Mouse (Mus musculus) kidney, adult 18-20 months (tissue): ENCODE data around the gene Aqp11.

ENCODE experiments used
- DNase-seq: peaks from one replicate; pipeline ENCODE4 v3.0.0; 2021

The Aqp11 gene

GRCm38 (mm10) chr7:97747176-97747707 is 9.2 kb upstream of the Aqp11 start:
- no peak for DNase-seq

- DNase-seq = peak; percentile 71
Measured at GRCm38 (mm10) chr7:97745299-97745698, 7.2 kb upstream of the Aqp11 start.

- DNase-seq = no peak
Measured at GRCm38 (mm10) chr7:97741756-97742291, 3.7 kb upstream of the Aqp11 start.

DNA sequence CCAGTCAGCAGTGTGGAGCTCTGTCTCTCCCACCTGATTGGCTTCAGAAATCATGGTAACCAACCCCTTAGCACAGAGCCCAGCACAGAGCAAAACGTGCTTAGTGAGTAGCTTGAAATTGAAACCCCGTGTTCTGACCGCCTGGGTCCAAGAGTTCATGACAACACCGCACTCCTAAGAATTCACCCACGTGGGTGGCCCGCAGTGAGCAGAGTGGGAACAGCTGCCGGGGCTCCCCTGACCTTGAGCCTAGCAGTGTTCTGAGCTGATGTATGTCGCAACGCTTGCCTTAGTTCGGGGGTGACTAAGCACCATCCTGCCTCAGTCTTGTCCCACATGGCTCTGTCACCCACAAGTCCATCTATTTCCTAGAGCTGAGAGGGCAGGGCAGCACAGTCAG is 2.9 kb upstream of the Aqp11 start:
- DNase-seq = no peak

DNA sequence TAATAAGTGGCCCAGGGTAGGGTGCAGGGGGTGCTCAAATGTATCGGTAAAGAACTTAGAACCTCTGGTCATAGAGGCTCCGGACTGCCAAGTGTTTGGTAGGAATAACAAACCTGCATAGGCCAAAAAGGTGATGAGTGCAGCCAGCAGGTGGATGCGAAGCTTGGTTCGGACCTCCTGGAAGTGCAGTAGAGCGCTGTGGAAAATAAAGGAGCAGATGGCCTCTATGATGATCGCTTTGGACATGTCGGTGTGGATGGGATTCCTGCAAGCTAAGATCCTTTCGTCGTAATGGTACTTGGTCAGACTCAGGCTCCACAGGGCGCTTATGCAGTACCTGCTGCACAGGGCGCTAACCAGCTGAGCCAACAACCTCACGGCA is 842 bp downstream of the Aqp11 start:
- no peak for DNase-seq

- peak; percentile 40 for DNase-seq
Measured at GRCm38 (mm10) chr7:97735886-97736420, 2.1 kb downstream of the Aqp11 start.

GRCm38 (mm10) chr7:97735021-97735420 is 3.1 kb downstream of the Aqp11 start:
- DNase-seq = peak; percentile 38

DNA sequence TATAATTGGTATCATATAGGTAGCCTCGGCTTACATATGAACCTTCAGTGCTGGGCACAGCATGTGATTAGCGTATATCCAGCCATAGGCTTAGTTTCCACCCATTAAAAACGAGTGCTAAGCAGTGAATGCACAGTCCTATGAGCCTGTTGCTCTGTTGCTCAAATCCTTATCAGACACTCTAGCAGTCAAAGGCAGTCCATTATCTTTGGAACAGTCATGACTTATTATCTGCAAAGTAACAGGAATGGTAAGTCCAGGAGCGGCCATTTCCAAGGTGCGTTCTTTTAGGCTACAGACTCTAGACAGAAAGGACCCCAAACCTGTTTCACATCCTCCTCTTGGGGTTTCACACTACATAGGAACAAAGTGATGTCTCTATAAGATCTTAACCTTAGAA is 4.5 kb downstream of the Aqp11 start:
- DNase-seq = no peak

- no peak for DNase-seq
Measured at GRCm38 (mm10) chr7:97730427-97730826, 7.7 kb downstream of the Aqp11 start.

- no peak for DNase-seq
Measured at GRCm38 (mm10) chr7:97728666-97729614, 9.1 kb downstream of the Aqp11 start.

DNA sequence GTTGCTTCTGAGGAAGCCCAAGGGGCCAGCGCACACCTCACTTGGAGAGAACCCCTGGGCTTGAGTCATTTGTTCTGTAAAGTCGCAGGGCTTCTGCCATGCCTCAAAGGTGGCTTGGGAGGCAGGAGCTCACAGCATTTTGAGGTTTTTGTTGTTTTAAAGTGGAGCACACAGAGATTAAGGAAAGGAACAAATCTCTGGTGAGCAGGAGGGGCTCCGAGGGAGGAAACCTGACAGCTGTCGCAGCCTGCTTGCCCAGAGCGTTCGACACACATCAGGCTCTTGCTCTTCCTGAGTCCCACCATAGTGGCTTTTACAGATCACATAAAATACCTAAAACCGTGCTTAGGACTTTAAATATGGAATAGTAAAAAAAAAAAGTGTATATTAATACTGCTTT is 11.3 kb downstream of the Aqp11 start:
- DNase-seq = no peak

DNA sequence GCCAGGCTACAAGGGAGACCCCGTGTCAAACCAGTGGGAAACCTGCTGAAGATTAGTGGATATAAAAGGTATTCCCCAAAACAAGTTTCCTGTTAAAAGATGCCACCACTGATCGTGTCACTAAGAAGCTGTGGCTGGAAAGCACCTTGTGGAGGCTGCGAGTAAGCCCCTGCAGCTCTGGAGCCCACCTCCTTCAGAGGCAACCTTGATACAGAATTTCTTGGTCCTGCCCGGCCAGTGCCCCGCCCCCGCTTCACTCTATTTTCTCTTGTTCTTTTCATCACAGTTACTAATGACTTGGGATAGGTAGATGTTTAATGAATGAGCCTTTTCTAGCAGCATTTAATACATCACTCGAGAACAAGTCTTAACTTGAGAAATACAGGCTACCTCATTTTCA is 12.0 kb downstream of the Aqp11 start:
- DNase-seq = no peak

DNA sequence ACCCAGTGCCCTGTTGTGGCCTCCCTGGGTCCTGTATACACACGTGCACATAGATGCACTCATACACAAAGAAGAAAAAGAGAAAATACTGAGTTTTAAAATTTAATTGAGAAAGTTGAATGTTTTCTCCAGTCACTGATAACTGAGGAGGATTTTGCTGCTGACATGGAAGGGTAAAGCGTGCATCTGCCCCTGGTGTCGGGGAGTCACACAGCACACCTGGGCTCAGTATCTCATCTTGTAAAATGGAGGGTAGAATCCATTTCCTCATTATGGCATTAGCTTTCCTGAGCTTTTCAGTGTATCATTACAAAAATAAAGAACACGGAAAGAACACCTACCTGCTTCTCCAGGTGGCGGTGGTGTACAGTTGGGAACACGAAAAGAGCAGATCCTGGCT is 12.7 kb downstream of the Aqp11 start:
- no peak for DNase-seq

GRCm38 (mm10) chr7:97723646-97724538 is 14.2 kb downstream of the Aqp11 start:
- no peak for DNase-seq

GRCm38 (mm10) chr7:97722278-97722918 is 15.7 kb downstream of the Aqp11 start:
- no peak for DNase-seq

GRCm38 (mm10) chr7:97720109-97720508 is 18.0 kb downstream of the Aqp11 start:
- DNase-seq = no peak

DNA sequence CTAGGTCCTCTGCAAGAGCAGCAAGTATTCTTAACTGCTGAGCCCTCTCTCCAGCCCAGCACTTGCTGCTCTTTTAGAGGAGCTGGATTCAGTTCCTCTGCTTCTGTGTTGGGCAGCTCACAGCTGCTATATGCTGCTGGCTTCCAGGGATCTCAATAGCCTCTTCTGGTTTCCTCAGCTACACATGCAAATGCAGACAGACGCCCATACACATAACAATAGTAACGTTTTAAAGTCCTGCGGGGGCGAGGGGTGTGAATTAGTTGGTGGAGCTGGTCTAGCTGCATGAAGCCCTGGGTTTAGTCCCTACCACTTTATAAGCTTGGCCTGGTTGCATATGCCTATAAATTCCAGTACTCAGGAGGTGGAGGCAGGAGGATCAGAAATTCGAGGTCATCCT is 19.0 kb downstream of the Aqp11 start:
- no peak for DNase-seq

DNA sequence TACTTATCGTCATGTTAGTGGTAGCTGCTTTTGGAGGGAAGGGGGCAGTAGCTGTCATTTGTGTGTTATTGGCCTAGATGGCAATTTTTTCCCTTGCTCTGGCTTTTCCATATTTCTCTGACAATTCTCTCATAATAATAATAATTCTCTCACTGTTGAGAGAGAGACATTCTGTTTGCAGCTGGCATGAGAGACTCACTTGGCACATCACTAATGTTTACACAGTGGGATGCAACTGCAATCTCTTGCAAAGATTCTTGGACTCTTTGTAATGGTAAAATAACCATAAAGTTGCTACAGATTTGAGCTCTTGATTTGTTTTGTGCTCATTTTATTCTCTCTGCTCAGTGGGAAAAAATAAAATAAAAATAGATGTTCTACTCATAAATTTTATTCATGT is 20.8 kb downstream of the Aqp11 start:
- DNase-seq = no peak

DNA sequence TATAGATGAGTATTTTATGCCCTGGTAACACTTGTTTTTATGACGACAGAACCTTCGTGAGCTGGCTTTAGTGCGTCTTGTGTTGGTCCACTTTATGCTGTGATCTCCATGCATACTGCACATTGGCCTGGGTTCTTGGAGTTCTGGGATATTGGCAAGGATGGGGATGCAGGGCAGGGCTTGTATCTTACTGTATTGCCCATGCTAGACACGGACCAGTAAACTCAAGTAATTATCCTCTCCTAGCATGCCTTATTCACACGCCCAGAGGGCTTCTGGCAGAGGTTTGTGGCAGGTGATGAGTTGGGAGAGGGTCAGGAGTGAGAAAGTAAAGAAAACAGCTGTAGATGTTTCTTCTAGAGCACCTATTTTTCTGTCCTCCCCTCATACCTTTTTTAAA is 23.4 kb downstream of the Aqp11 start:
- DNase-seq = no peak

GRCm38 (mm10) chr7:97709204-97709603 is 28.9 kb downstream of the Aqp11 start:
- no peak for DNase-seq

DNA sequence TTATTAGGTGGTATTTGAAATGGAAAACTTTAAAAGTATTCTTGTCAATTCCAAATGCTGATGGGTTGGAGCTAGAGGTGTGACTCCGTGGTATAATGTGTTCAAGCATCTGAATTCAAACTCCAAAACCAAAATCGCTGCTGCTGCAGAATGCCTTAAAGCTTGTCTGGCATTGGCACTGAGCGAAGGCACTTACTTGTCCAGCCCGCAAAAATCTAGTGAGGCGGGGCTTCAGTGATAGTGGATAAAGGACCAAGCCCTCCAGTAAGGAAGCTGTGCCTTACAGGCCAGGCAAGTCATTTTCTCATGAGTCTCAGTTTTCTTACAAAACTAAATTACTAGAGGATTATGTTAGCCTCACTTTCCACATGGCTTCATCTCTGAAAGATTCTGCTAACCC is 30.3 kb downstream of the Aqp11 start:
- DNase-seq = no peak

- DNase-seq = peak; percentile 24
Measured at GRCm38 (mm10) chr7:97707123-97707522, 31.0 kb downstream of the Aqp11 start.
